Mouse (Mus musculus) MEL (cell line): Measurements from ENCODE around the gene Mpzl3. TPM values are rescaled to one million over a fixed set of nuclear protein-coding genes. Genes with fewer than 3 reads are reported as not detected.

Experiments
- DNase-seq: peaks from one replicate; pipeline ENCODE4 v3.0.0; 2011; ENCODE audit warnings: low read depth, low spot score
- H3K27ac ChIP-seq: 2 replicates; pipeline ENCODE4 v1.5.1; 2012; ENCODE audit warnings: low read depth, mild to moderate bottlenecking, control low read depth, low read length, moderate library complexity; ENCODE audit not compliant: control insufficient read depth
- H3K27me3 ChIP-seq, 2 experiments: fragments of 150-350 bp in 1 of 2; sonication (generic) in 1 of 2; 2 replicates each; pipeline ENCODE4 v1.6.1; 2012; ENCODE audit warnings: low read length in 2 of 2, mild to moderate bottlenecking in 2 of 2, improper control_type of control experiment in 1 of 2, moderate library complexity in 1 of 2; ENCODE audit not compliant: insufficient read depth in 2 of 2, control insufficient read depth in 1 of 2
- H3K36me3 ChIP-seq, 2 experiments: 2 replicates each; pipeline ENCODE4 v1.6.1; 2012 to 2014; ENCODE audit warnings: low read length in 2 of 2, improper control_type of control experiment in 1 of 2, inconsistent platforms in 1 of 2, mild to moderate bottlenecking in 1 of 2; ENCODE audit not compliant: insufficient read depth in 2 of 2, control insufficient read depth in 1 of 2
- H3K4me1 ChIP-seq, 2 experiments: fragments of 150-350 bp in 1 of 2; sonication (generic) in 1 of 2; 2 replicates each; pipeline ENCODE4 v1.6.1; 2012; ENCODE audit warnings: low read length in 2 of 2, improper control_type of control experiment in 1 of 2, mild to moderate bottlenecking in 1 of 2; ENCODE audit not compliant: insufficient read depth in 2 of 2, control insufficient read depth in 1 of 2
- H3K4me3 ChIP-seq, 2 experiments: fragments of 150-350 bp in 1 of 2; sonication (generic) in 1 of 2; 2 replicates each; pipeline ENCODE4 v1.5.1; 2012; ENCODE audit warnings: low read depth in 2 of 2, low read length in 2 of 2, mild to moderate bottlenecking in 2 of 2, moderate library complexity in 2 of 2, control low read depth in 1 of 2, improper control_type of control experiment in 1 of 2; ENCODE audit not compliant: control insufficient read depth in 1 of 2, insufficient read depth in 1 of 2
- H3K79me2 ChIP-seq: 2 replicates; pipeline ENCODE4 v1.6.1; 2012; ENCODE audit warnings: mild to moderate bottlenecking, low read length, moderate library complexity; ENCODE audit not compliant: control insufficient read depth, poor library complexity, insufficient read depth
- H3K9ac ChIP-seq: 2 replicates; pipeline ENCODE4 v1.6.1; 2012; ENCODE audit warnings: low read depth, mild to moderate bottlenecking, control low read depth, low read length, moderate library complexity; ENCODE audit not compliant: control insufficient read depth, poor library complexity, severe bottlenecking
- H3K9me3 ChIP-seq: fragments of 150-350 bp; sonication (generic); replicated peaks from 2 replicates; pipeline ENCODE4 v1.6.1; 2012; ENCODE audit warnings: mild to moderate bottlenecking, low read length, improper control_type of control experiment, moderate library complexity; ENCODE audit not compliant: insufficient read depth
- CHD2 ChIP-seq: IDR thresholded peaks from 2 replicates; pipeline ENCODE4 v1.6.1; 2011; ENCODE audit warnings: low read length, improper control_type of control experiment
- CTCF ChIP-seq, 3 experiments: IDR thresholded peaks in 2 of 3; conservative IDR thresholded peaks in 1 of 3; 2 replicates each; pipeline ENCODE4 v1.5.1; 2011 to 2012; ENCODE audit warnings: low read length in 3 of 3, low read depth in 2 of 3, mild to moderate bottlenecking in 2 of 3, improper control_type of control experiment in 1 of 3, inconsistent platforms in 1 of 3, mixed read lengths in 1 of 3, moderate library complexity in 1 of 3; ENCODE audit not compliant: control insufficient read depth in 1 of 3, insufficient read depth in 1 of 3, poor library complexity in 1 of 3, severe bottlenecking in 1 of 3
- ELF1 ChIP-seq: IDR thresholded peaks from 2 replicates; pipeline ENCODE4 v1.6.1; 2014; ENCODE audit warnings: low read depth, mild to moderate bottlenecking, inconsistent platforms, low read length, improper control_type of control experiment, moderate library complexity
- EP300 ChIP-seq, 2 experiments: IDR thresholded peaks; 2 replicates each; pipeline ENCODE4 v1.6.1; 2011; ENCODE audit warnings: improper control_type of control experiment in 2 of 2, low read length in 2 of 2, low read depth in 1 of 2, mild to moderate bottlenecking in 1 of 2
- GATA1 ChIP-seq: IDR thresholded peaks from 2 replicates; pipeline ENCODE4 v1.6.1; 2011; ENCODE audit warnings: low read depth, low read length, improper control_type of control experiment
- HCFC1 ChIP-seq: IDR thresholded peaks from 2 replicates; pipeline ENCODE4 v1.6.1; 2012; ENCODE audit warnings: low read depth, mild to moderate bottlenecking, inconsistent platforms, low read length, improper control_type of control experiment, moderate library complexity
- JUND ChIP-seq: IDR thresholded peaks from 2 replicates; pipeline ENCODE4 v1.6.1; 2011; ENCODE audit warnings: low read depth, mild to moderate bottlenecking, improper control_type of control experiment, low read length
- KAT2A ChIP-seq: conservative IDR thresholded peaks from 2 replicates; pipeline ENCODE4 v1.6.1; 2012; ENCODE audit warnings: low read depth, low read length, improper control_type of control experiment, inconsistent platforms
- MAX ChIP-seq: IDR thresholded peaks from 2 replicates; pipeline ENCODE4 v1.6.1; 2011; ENCODE audit warnings: low read length, improper control_type of control experiment
- MAZ ChIP-seq: IDR thresholded peaks from 2 replicates; pipeline ENCODE4 v1.6.1; 2012; ENCODE audit warnings: low read depth, mild to moderate bottlenecking, inconsistent platforms, low read length, improper control_type of control experiment
- MXI1 ChIP-seq: IDR thresholded peaks from 2 replicates; pipeline ENCODE4 v1.6.1; 2011; ENCODE audit warnings: mild to moderate bottlenecking, low read depth, low read length, improper control_type of control experiment
- MYB ChIP-seq: IDR thresholded peaks from 2 replicates; pipeline ENCODE4 v1.6.1; 2011; ENCODE audit warnings: mild to moderate bottlenecking, low read depth, low read length, improper control_type of control experiment
- NELFE ChIP-seq: IDR thresholded peaks from 2 replicates; pipeline ENCODE4 v1.6.1; 2011; ENCODE audit warnings: low read depth, low read length, improper control_type of control experiment
- POLR2AphosphoS2 ChIP-seq: IDR thresholded peaks from 2 replicates; pipeline ENCODE4 v1.6.1; 2011; ENCODE audit warnings: low read length, improper control_type of control experiment
- SIN3A ChIP-seq: IDR thresholded peaks from 2 replicates; pipeline ENCODE4 v1.6.1; 2012; ENCODE audit warnings: low read length, improper control_type of control experiment, inconsistent platforms
- TAL1 ChIP-seq: IDR thresholded peaks from 2 replicates; pipeline ENCODE4 v1.6.1; 2012; ENCODE audit warnings: mild to moderate bottlenecking, inconsistent platforms, low read length, moderate library complexity, mixed read lengths
- TCF12 ChIP-seq: IDR thresholded peaks from 2 replicates; pipeline ENCODE4 v1.6.1; 2014; ENCODE audit warnings: low read depth, mild to moderate bottlenecking, inconsistent platforms, low read length, improper control_type of control experiment, moderate library complexity
- UBTF ChIP-seq: IDR thresholded peaks from 2 replicates; pipeline ENCODE4 v1.6.1; 2012; ENCODE audit warnings: low read depth, mild to moderate bottlenecking, inconsistent platforms, low read length, improper control_type of control experiment, moderate library complexity, borderline replicate concordance; ENCODE audit not compliant: insufficient read depth
- USF2 ChIP-seq, 2 experiments: IDR thresholded peaks; 2 replicates each; pipeline ENCODE4 v1.6.1; 2011 to 2012; ENCODE audit warnings: improper control_type of control experiment in 2 of 2, low read length in 2 of 2, borderline replicate concordance in 1 of 2, inconsistent platforms in 1 of 2, low read depth in 1 of 2, mild to moderate bottlenecking in 1 of 2; ENCODE audit not compliant: insufficient read depth in 1 of 2
- ZKSCAN1 ChIP-seq: IDR thresholded peaks from 2 replicates; pipeline ENCODE4 v1.6.1; 2012; ENCODE audit warnings: low read depth, mild to moderate bottlenecking, inconsistent platforms, low read length, improper control_type of control experiment, moderate library complexity
- ZNF384 ChIP-seq: IDR thresholded peaks from 2 replicates; pipeline ENCODE4 v1.6.1; 2012; ENCODE audit warnings: low read depth, mild to moderate bottlenecking, inconsistent platforms, low read length, improper control_type of control experiment
- polyA plus RNA-seq, 2 experiments: library from polyadenylated mRNA; stranded (reverse) in 1 of 2; unstranded in 1 of 2; fragments of >175 nt in 1 of 2; fragments of >200 nt in 1 of 2; gene quantifications; 2 replicates each; pipeline versions ENCODE4 v1.2.1 to v1.2.4; 2012; ENCODE audit warnings: low replicate concordance in 2 of 2, low read depth in 1 of 2; ENCODE audit not compliant: insufficient read length in 2 of 2, insufficient read depth in 1 of 2, missing spikeins in 1 of 2
- total RNA-seq: library from RNA; depleted of rRNA; stranded (reverse); fragments of 300-350 nt; gene quantifications from 2 replicates; pipeline ENCODE4 v1.2.3, GENCODE M21; 2012

The Mpzl3 gene
- total and polyA plus RNA-seq, 3 experiments: not detected

DNA sequence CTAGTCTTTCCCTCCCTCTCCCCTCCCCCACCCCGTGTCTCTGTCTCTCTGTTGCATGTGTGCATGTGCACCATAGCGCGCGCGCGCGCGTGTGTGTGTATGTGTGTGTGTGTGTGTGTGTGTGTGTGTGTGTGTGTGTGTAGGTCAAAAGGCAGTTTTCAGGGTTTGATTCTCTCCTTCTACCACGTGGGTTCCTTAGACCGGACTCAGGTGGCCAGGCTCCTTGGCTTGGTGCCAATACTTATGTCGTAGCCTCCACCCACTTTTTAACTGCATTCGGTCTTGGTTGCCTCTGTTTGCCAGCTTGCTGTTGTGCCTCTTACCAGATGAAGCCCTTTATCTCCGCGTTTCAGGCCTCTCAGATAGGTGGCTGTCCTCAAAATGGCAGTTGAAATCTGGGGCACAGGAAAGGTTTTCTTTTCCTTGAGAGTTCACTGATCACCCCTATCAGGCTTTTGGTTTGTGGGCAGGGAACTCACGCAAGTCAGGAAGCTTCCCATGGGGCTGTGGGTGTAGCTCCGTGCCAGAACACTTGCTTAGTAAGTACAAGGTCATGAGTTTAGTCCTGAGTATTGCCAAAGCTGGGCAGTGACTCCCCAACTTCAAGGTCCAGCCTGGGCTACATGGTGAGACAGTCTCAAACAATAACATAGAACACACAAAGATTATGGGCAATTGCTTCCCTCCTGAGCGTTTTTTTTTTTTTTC is 13.7 kb upstream of the Mpzl3 start (continued):
- peak; percentile 34; the same call in 1 of the 2 replicates for TF ChIP-seq HCFC1
- TF ChIP-seq, all 39 proteins: peak for 17

DNA sequence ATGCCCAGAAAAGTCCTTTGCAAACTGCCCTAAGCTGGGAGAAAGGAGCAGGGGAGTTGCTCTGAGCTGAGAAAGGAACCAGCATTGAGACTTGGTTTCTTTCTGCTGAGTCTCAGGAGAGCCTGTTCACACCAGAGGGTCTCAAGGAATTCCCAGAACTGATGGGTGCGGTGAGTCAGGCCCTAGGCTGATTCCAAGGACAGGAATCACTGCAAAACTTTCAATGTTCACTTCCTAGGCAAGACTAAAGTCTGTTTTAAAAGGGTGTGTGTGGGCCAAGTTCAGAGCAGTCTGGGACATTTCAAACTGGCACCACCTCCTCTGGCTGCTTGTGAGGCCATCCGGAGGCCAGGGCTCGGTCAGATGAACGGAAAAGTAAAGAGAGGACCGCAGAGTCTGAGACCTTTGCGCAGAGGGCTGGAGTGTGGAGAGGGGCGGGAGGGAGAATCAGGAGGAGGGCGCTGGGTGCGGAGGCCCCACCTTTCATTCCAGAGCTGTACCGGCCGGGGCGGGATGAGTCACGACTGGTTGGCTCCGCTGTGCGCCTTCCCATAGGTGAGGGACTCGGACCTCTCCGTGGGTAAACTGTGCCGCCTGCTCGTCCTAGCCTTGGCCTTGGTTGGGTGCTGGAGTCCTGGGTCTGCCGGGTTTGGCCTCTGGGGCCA is 12.8 kb upstream of the Mpzl3 start:
- peaks cover 6 to 32% of the 10 kb centered on the region in 2 experiments for H3K4me1 ChIP-seq
- H3K27me3 ChIP-seq: peaks cover 5% of the 10 kb centered on the region in 2 experiments; a peak in 2 of 4 replicates
- TF ChIP-seq GATA1 (no peak), TCF12 (no peak)
- no peak overlapping the region for H3K4me3 ChIP-seq
- no peaks in the 10 kb centered on the region for H3K9me3 ChIP-seq
- H3K79me2 ChIP-seq: no peaks in the 10 kb centered on the region
- no peak overlapping the region for H3K9ac ChIP-seq
- H3K27ac ChIP-seq: peak overlapping the region; percentile 72
- H3K36me3 ChIP-seq: peaks cover 0 to 24% of the 10 kb centered on the region in 2 experiments; a peak in 2 of 4 replicates
- DNase-seq: no peak

DNA sequence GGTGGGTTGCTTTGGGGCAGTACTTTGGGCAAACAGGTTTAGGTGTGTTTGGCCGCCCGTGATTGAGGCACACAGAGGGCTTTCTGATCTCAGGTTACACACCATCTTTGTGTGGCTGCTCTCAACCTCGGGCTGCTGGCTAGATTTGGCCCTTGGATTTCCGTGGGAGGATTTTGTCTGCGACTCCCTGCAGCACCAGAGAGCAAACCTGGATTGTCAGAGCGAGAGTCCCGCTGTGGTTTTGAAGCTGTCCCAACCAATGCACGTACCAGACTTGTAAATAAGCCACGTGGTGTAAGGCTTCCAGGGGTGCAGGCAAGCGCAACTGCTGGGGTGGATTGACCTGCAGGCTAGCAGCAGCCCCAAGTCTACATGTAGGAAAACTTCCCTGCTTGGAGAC is 12.0 kb upstream of the Mpzl3 start:
- H3K9me3 ChIP-seq: no peaks in the 10 kb centered on the region
- no peak for TF ChIP-seq JUND
- no peak for TF ChIP-seq POLR2AphosphoS2
- TF ChIP-seq ZKSCAN1: no peak
- no peak for TF ChIP-seq NELFE
- TF ChIP-seq CHD2: no peak
- no peak for TF ChIP-seq TCF12
- TF ChIP-seq UBTF: no peak
- TF ChIP-seq TAL1: no peak
- TF ChIP-seq USF2 (IDR thresholded peaks at IDR 0.05; ENCODE audit: borderline replicate concordance in 1 of 2, insufficient read depth in 1 of 2, low read depth in 1 of 2, low read length in 2 of 2): no peak
- no peak for TF ChIP-seq MAX
- TF ChIP-seq ZNF384: no peak
- TF ChIP-seq ELF1: no peak
- no peak for TF ChIP-seq HCFC1
- no peak for TF ChIP-seq CTCF (IDR thresholded peaks at IDR 0.05 in 2 of 3, conservative IDR thresholded peaks at IDR 0.05 in 1 of 3; ENCODE audit: control insufficient read depth in 1 of 3, insufficient read depth in 1 of 3, low read depth in 2 of 3, low read length in 3 of 3, poor library complexity in 1 of 3, severe bottlenecking in 1 of 3)
- TF ChIP-seq MYB: no peak
- TF ChIP-seq KAT2A: no peak
- TF ChIP-seq SIN3A: no peak
- TF ChIP-seq MXI1: no peak
- no peak for TF ChIP-seq MAZ
- no peak for TF ChIP-seq EP300 (IDR thresholded peaks at IDR 0.05; ENCODE audit: low read depth in 1 of 2, low read length in 2 of 2)
- H3K27me3 ChIP-seq: peaks cover 5% of the 10 kb centered on the region in 2 experiments; a peak in 2 of 4 replicates
- H3K4me1 ChIP-seq: peaks cover 6 to 36% of the 10 kb centered on the region in 2 experiments
- H3K9ac ChIP-seq: no peak overlapping the region
- H3K27ac ChIP-seq: no peak overlapping the region
- H3K4me3 ChIP-seq: no peak overlapping the region
- no peaks in the 10 kb centered on the region for H3K79me2 ChIP-seq
- peaks cover 0 to 27% of the 10 kb centered on the region in 2 experiments; a peak in 2 of 4 replicates for H3K36me3 ChIP-seq
- DNase-seq: no peak
